Mouse (Mus musculus) liver, embryonic 14.5 days (tissue): ENCODE data around the gene Zfp423. TPM values are rescaled to one million over a fixed set of nuclear protein-coding genes. Genes with fewer than 3 reads are reported as not detected.

Experiments used
- ATAC-seq: fragments of 200-750 bp; cut with Nextera tagmentation; 2 replicates; pipeline ENCODE4 v1.8.0; 2017; ENCODE audit warnings: moderate number of reproducible peaks, mild to moderate bottlenecking, moderate library complexity; ENCODE audit not compliant: insufficient read depth
- DNase-seq, 3 experiments: peaks; one replicate each; pipeline ENCODE4 v3.0.0-alpha.2; 2012 to 2013; ENCODE audit warnings: low read depth in 3 of 3, low spot score in 3 of 3
- H3K27ac ChIP-seq: fragments of 300-500 bp; sonication (generic); 2 replicates; pipeline ENCODE4 v1.5.1; 2014; ENCODE audit warnings: moderate library complexity, mild to moderate bottlenecking, control low read depth, inconsistent platforms
- H3K27me3 ChIP-seq: fragments of 300-500 bp; sonication (generic); 2 replicates; pipeline ENCODE4 v1.6.1; 2014; ENCODE audit warnings: mild to moderate bottlenecking, low read length, moderate library complexity; ENCODE audit not compliant: control insufficient read depth, insufficient read depth
- H3K36me3 ChIP-seq: fragments of 300-500 bp; sonication (generic); replicated peaks from 2 replicates; pipeline ENCODE4 v1.6.1; 2014; ENCODE audit warnings: low read depth; ENCODE audit not compliant: control insufficient read depth, insufficient read depth
- H3K4me1 ChIP-seq, 2 experiments: fragments of 200-500 bp in 1 of 2; fragments of 300-500 bp in 1 of 2; sonication (generic) in 1 of 2; replicated peaks; 2 replicates each; pipeline ENCODE4 v1.6.1; 2012 to 2014; ENCODE audit warnings: antibody characterized with exemption in 1 of 2, inconsistent platforms in 1 of 2, low read length in 1 of 2; ENCODE audit not compliant: control insufficient read depth in 2 of 2, insufficient read depth in 2 of 2
- H3K4me2 ChIP-seq: fragments of 300-500 bp; sonication (generic); 2 replicates; pipeline ENCODE4 v1.6.1; 2014; ENCODE audit warnings: low read depth, mild to moderate bottlenecking, control low read depth, moderate library complexity
- H3K4me3 ChIP-seq, 2 experiments: fragments of 200-500 bp in 1 of 2; fragments of 300-500 bp in 1 of 2; sonication (generic) in 1 of 2; 2 replicates each; pipeline ENCODE4 v1.5.1; 2012 to 2014; ENCODE audit warnings: low read depth in 2 of 2, low read length in 2 of 2, mild to moderate bottlenecking in 2 of 2, control low read depth in 1 of 2, inconsistent platforms in 1 of 2, moderate library complexity in 1 of 2; ENCODE audit not compliant: insufficient read depth in 1 of 2
- H3K9ac ChIP-seq: fragments of 300-500 bp; sonication (generic); replicated peaks from 2 replicates; pipeline ENCODE4 v1.6.1; 2014; ENCODE audit warnings: mild to moderate bottlenecking, control low read depth, moderate library complexity
- H3K9me3 ChIP-seq: fragments of 300-500 bp; sonication (generic); 2 replicates; pipeline ENCODE4 v1.6.1; 2016; ENCODE audit warnings: low read length, mixed read lengths; ENCODE audit not compliant: control insufficient read depth
- CTCF ChIP-seq: IDR thresholded peaks from 2 replicates; pipeline ENCODE4 v1.5.1; 2016; ENCODE audit warnings: antibody characterized with exemption, low read depth, control low read depth
- EP300 ChIP-seq: IDR thresholded peaks from 2 replicates; pipeline ENCODE4 v1.6.1; 2016; ENCODE audit warnings: antibody characterized with exemption, low read depth
- WGBS: fragments of 180-500 bp; shearing (Covaris S2); extraction: QIAGEN DNeasy Blood & Tissue Kit; methylation state at CpG from one replicate; pipeline ENCODE4 v1.1.7; 2014; ENCODE audit not compliant: insufficient replicate concordance; 5-methylcytosine and 5-hydroxymethylcytosine counted together
- polyA plus RNA-seq, 2 experiments: library from polyadenylated mRNA; depleted of rRNA in 1 of 2; stranded (reverse) in 1 of 2; unstranded in 1 of 2; fragments of >200 nt; fragmentation: Nextera tagmentation in 1 of 2; extraction: Ambion mirVana in 1 of 2; gene quantifications; 2 replicates each; pipeline versions ENCODE4 v1.2.1 to v1.2.3; 2012 to 2014

Gene Zfp423
- polyA plus RNA-seq, 2 experiments: 0.52 to 0.60 TPM

GRCm38 (mm10) chr8:87872987-87873550 lies 86.3 kb downstream of the Zfp423 start:
- H3K27me3 ChIP-seq: no peaks in the 10 kb centered on the region
- H3K9ac ChIP-seq: no peak overlapping the region
- H3K4me1 ChIP-seq: 0 out of 4 replicates have a peak, but pooled peaks cover 0 to 2% of the 10 kb centered on the region in 2 experiments
- no peak for TF ChIP-seq CTCF
- TF ChIP-seq EP300: no peak
- 74% methylated on average over 14 of the region's 14 CpGs for WGBS
- no peak for DNase-seq
- ATAC-seq: no peak
- no peaks in the 10 kb centered on the region for H3K9me3 ChIP-seq
- H3K4me3 ChIP-seq: no peak overlapping the region
- H3K36me3 ChIP-seq: no peaks in the 10 kb centered on the region
- H3K4me2 ChIP-seq: no peak overlapping the region
- H3K27ac ChIP-seq: no peak overlapping the region

- DNase-seq (no peak), ATAC-seq (no peak)
- TF ChIP-seq EP300 (no peak), CTCF (no peak)
- Histone ChIP-seq H3K9ac (no peak overlapping the region), H3K27ac (no peak overlapping the region), H3K9me3 (no peaks in the 10 kb centered on the region), H3K36me3 (no peaks in the 10 kb centered on the region), H3K4me1 (0 out of 4 replicates have a peak, but pooled peaks cover 0 to 2% of the 10 kb centered on the region in 2 experiments), H3K4me2 (no peak overlapping the region), H3K27me3 (no peaks in the 10 kb centered on the region), H3K4me3 (no peak overlapping the region)
- 65% methylated on average over 6 of the region's 6 CpGs for WGBS
Observed at GRCm38 (mm10) chr8:87872356-87872930, 87.0 kb downstream of the Zfp423 start.

GRCm38 (mm10) chr8:87866586-87866985 lies 92.8 kb downstream of the Zfp423 start:
- DNase-seq: no peak
- TF ChIP-seq EP300: no peak
- no peak for TF ChIP-seq CTCF
- WGBS: 53% methylated on average over 6 of the region's 6 CpGs
- H3K4me3 ChIP-seq: no peak overlapping the region
- no peak overlapping the region for H3K9ac ChIP-seq
- no peaks in the 10 kb centered on the region for H3K36me3 ChIP-seq
- H3K4me2 ChIP-seq: no peak overlapping the region
- H3K9me3 ChIP-seq: no peaks in the 10 kb centered on the region
- H3K27ac ChIP-seq: no peak overlapping the region
- ATAC-seq: no peak
- no peaks in the 10 kb centered on the region for H3K27me3 ChIP-seq
- H3K4me1 ChIP-seq: no peaks in the 10 kb centered on the region

GRCm38 (mm10) chr8:87864236-87864635 lies 95.2 kb downstream of the Zfp423 start:
- no peaks in the 10 kb centered on the region for H3K27me3 ChIP-seq
- ATAC-seq: no peak

GRCm38 (mm10) chr8:87863128-87863527 lies 96.3 kb downstream of the Zfp423 start:
- DNase-seq (no peak), ATAC-seq (no peak)
- Histone ChIP-seq H3K4me1 (no peaks in the 10 kb centered on the region), H3K27me3 (no peaks in the 10 kb centered on the region), H3K4me3 (no peak overlapping the region), H3K4me2 (no peak overlapping the region), H3K36me3 (no peaks in the 10 kb centered on the region), H3K9ac (no peak overlapping the region), H3K9me3 (no peaks in the 10 kb centered on the region), H3K27ac (no peak overlapping the region)
- TF ChIP-seq CTCF: no peak
- TF ChIP-seq EP300: no peak
- WGBS: 56% methylated on average over 8 of the region's 8 CpGs

More at GRCm38 (mm10) chr8:87864236-87864635, 95.2 kb downstream of the Zfp423 start:
- WGBS: 37% methylated on average over 8 of the region's 8 CpGs
- DNase-seq: peak in 1 of 3 experiments; percentile 0
- peak; percentile 24; the same call in 1 of the 2 replicates for TF ChIP-seq CTCF
- no peak for TF ChIP-seq EP300
- Histone ChIP-seq H3K36me3 (no peaks in the 10 kb centered on the region), H3K4me3 (no peak overlapping the region), H3K9ac (no peak overlapping the region), H3K9me3 (no peaks in the 10 kb centered on the region), H3K4me1 (no peaks in the 10 kb centered on the region), H3K4me2 (no peak overlapping the region), H3K27ac (no peak overlapping the region)
